In genomic region chr3:56097105-56097504, GRCm38 (mm10) we compare ENCODE assay signal across 10 mouse cellular contexts.
DNase-seq lines count a peak whose midpoint lies in the region; ATAC-seq and TF ChIP-seq lines count a peak whose summit lies in the region.
"Had no signal": no experiment of that assay in that cellular context is flagged by ENCODE, and none has a peak within 500 bp of the region (broad histone marks: within the 10 kb centered on the region; RNA-seq: fewer than 3 reads in every experiment).

No protein-coding gene starts in this region.

- no peak overlapping the region for H3K4me2 ChIP-seq in liver, embryonic 12.5 days
- H3K4me2 ChIP-seq in liver, postnatal 0 days (ENCODE audit: low read depth, low read length), result no peak overlapping the region
- H3K4me2 ChIP-seq in embryonic facial prominence, embryonic 11.5 days (ENCODE audit: low read depth, low read length), result no peak overlapping the region
- H3K4me2 ChIP-seq in hindbrain, embryonic 15.5 days, result no peak overlapping the region
- no peak overlapping the region for H3K4me2 ChIP-seq in neural tube, embryonic 13.5 days

- no peak for DNase-seq in liver, postnatal 0 days
- DNase-seq in embryonic facial prominence, embryonic 11.5 days (ENCODE audit: low spot score), result peak; percentile 30
- no peak for DNase-seq in left cerebral cortex, adult 9 months (ENCODE audit: low spot score in 2 of 2)
- DNase-seq in adrenal gland, adult 8-10 months, result no peak
- DNase-seq: cerebellum, postnatal 10 days; heart, adult 18-20 months had no signal

- 29% methylated on average over 5 of the region's 5 CpGs for WGBS in liver, embryonic 12.5 days (ENCODE audit: insufficient replicate concordance)
- 38% methylated on average over 5 of the region's 5 CpGs for WGBS in liver, postnatal 0 days (ENCODE audit: insufficient replicate concordance)
- 9% methylated on average over 5 of the region's 5 CpGs for WGBS in embryonic facial prominence, embryonic 11.5 days
- 5% methylated on average over 5 of the region's 5 CpGs for WGBS in hindbrain, embryonic 15.5 days
- WGBS in neural tube, embryonic 13.5 days, result 12% methylated on average over 5 of the region's 5 CpGs

- H3K36me3 ChIP-seq in liver, embryonic 12.5 days, result no peaks in the 10 kb centered on the region
- no peaks in the 10 kb centered on the region for H3K36me3 ChIP-seq in liver, postnatal 0 days (replicated peaks; ENCODE audit: insufficient read depth, low read length)
- H3K36me3 ChIP-seq in embryonic facial prominence, embryonic 11.5 days (replicated peaks; ENCODE audit: control insufficient read depth, insufficient read depth, low read depth, low read length), result no peaks in the 10 kb centered on the region
- H3K36me3 ChIP-seq in hindbrain, embryonic 15.5 days, result no peaks in the 10 kb centered on the region
- no peaks in the 10 kb centered on the region for H3K36me3 ChIP-seq in neural tube, embryonic 13.5 days

- TF ChIP-seq CTCF in liver, postnatal 0 days (IDR thresholded peaks at IDR 0.05; ENCODE audit: low read depth), result no peak

- H3K4me1 ChIP-seq in liver, embryonic 12.5 days, result peaks cover 5% of the 10 kb centered on the region; the same call in 1 of the 2 replicates
- no peaks in the 10 kb centered on the region for H3K4me1 ChIP-seq in liver, postnatal 0 days (ENCODE audit: insufficient read depth)
- no peaks in the 10 kb centered on the region for H3K4me1 ChIP-seq in embryonic facial prominence, embryonic 11.5 days (ENCODE audit: control insufficient read depth, insufficient read depth, low read length)
- H3K4me1 ChIP-seq in hindbrain, embryonic 15.5 days (replicated peaks), result peaks cover 5% of the 10 kb centered on the region
- peaks cover 13% of the 10 kb centered on the region for H3K4me1 ChIP-seq in neural tube, embryonic 13.5 days (replicated peaks)

- TF ChIP-seq EP300 in liver, postnatal 0 days (IDR thresholded peaks at IDR 0.05; ENCODE audit: low read depth), result no peak

- H3K9ac ChIP-seq in liver, embryonic 12.5 days, result no peak overlapping the region
- H3K9ac ChIP-seq in liver, postnatal 0 days (replicated peaks), result no peak overlapping the region
- no peak overlapping the region for H3K9ac ChIP-seq in embryonic facial prominence, embryonic 11.5 days (replicated peaks; ENCODE audit: low read length)
- no peak overlapping the region for H3K9ac ChIP-seq in hindbrain, embryonic 15.5 days
- H3K9ac ChIP-seq in neural tube, embryonic 13.5 days, result no peak overlapping the region

- 0 out of 2 replicates have a peak overlapping the region, but pooled peaks have one; percentile 7 for H3K27ac ChIP-seq in liver, embryonic 12.5 days
- H3K27ac ChIP-seq in liver, postnatal 0 days (ENCODE audit: low read depth), result no peak overlapping the region
- no peak overlapping the region for H3K27ac ChIP-seq in embryonic facial prominence, embryonic 11.5 days (replicated peaks; ENCODE audit: low read depth, low read length)
- 0 out of 2 replicates have a peak overlapping the region, but pooled peaks have one; percentile 34 for H3K27ac ChIP-seq in hindbrain, embryonic 15.5 days (replicated peaks)
- H3K27ac ChIP-seq in neural tube, embryonic 13.5 days (replicated peaks), result peak overlapping the region; percentile 64

- no peaks in the 10 kb centered on the region for H3K9me3 ChIP-seq in liver, embryonic 12.5 days (replicated peaks)
- H3K9me3 ChIP-seq in liver, postnatal 0 days (ENCODE audit: low read length), result no peaks in the 10 kb centered on the region
- no peaks in the 10 kb centered on the region for H3K9me3 ChIP-seq in embryonic facial prominence, embryonic 11.5 days (replicated peaks; ENCODE audit: control insufficient read depth, low read length)
- no peaks in the 10 kb centered on the region for H3K9me3 ChIP-seq in hindbrain, embryonic 15.5 days
- H3K9me3 ChIP-seq in neural tube, embryonic 13.5 days, result no peaks in the 10 kb centered on the region

- H3K4me3 ChIP-seq in liver, embryonic 12.5 days, result no peak overlapping the region
- H3K4me3 ChIP-seq in liver, postnatal 0 days (ENCODE audit: low read depth, low read length), result no peak overlapping the region
- no peak overlapping the region for H3K4me3 ChIP-seq in embryonic facial prominence, embryonic 11.5 days (ENCODE audit: low read depth, low read length)
- no peak overlapping the region for H3K4me3 ChIP-seq in hindbrain, embryonic 15.5 days
- H3K4me3 ChIP-seq in neural tube, embryonic 13.5 days, result no peak overlapping the region
- H3K4me3 ChIP-seq: myocyte had no signal

- ATAC-seq in liver, embryonic 12.5 days, result no peak
- no peak for ATAC-seq in liver, postnatal 0 days
- ATAC-seq in embryonic facial prominence, embryonic 11.5 days (replicated peaks; ENCODE audit: insufficient number of reproducible peaks, low FRiP score, low TSS enrichment, low read depth), result no peak
- ATAC-seq in hindbrain, embryonic 15.5 days (ENCODE audit: low FRiP score, low read depth), result no peak
- no peak for ATAC-seq in neural tube, embryonic 13.5 days (ENCODE audit: low read depth)

- H3K27me3 ChIP-seq in liver, embryonic 12.5 days (replicated peaks), result no peaks in the 10 kb centered on the region
- no peaks in the 10 kb centered on the region for H3K27me3 ChIP-seq in liver, postnatal 0 days (ENCODE audit: insufficient read depth, low read length)
- H3K27me3 ChIP-seq in embryonic facial prominence, embryonic 11.5 days (ENCODE audit: control insufficient read depth, insufficient read depth, low read length), result no peaks in the 10 kb centered on the region
- no peaks in the 10 kb centered on the region for H3K27me3 ChIP-seq in hindbrain, embryonic 15.5 days
- H3K27me3 ChIP-seq in neural tube, embryonic 13.5 days, result no peaks in the 10 kb centered on the region

Comparison
In these comparisons a context has a peak if more than half of its experiments do, and no peak if none do; other contexts are left out.
1. H3K27ac ChIP-seq: peak in liver, embryonic 12.5 days (single experiment), hindbrain, embryonic 15.5 days (single experiment) and neural tube, embryonic 13.5 days (single experiment); none in liver, postnatal 0 days (single experiment) and embryonic facial prominence, embryonic 11.5 days (single experiment).